Mouse (Mus musculus) testis, adult 2 months (tissue): ENCODE measurements at regions not wholly inside any gene's neighbourhood (a gene's known extent, or its start where the extent isn't known, plus 50 kb on each side); places are given as distances from the start of the nearest gene placed in this dataset.

Experiments used
- H3K27ac ChIP-seq: fragments of 200-500 bp; 2 replicates; pipeline ENCODE4 v1.5.1; 2012; ENCODE audit warnings: low read depth, low read length; ENCODE audit not compliant: control insufficient read depth, insufficient read depth
- H3K27me3 ChIP-seq: fragments of 200-500 bp; 2 replicates; pipeline ENCODE4 v1.6.1; 2012; ENCODE audit warnings: mild to moderate bottlenecking, low read length, moderate library complexity; ENCODE audit not compliant: control insufficient read depth, insufficient read depth
- H3K36me3 ChIP-seq: fragments of 200-500 bp; 2 replicates; pipeline ENCODE4 v1.6.1; 2012; ENCODE audit warnings: mild to moderate bottlenecking, low read length; ENCODE audit not compliant: control insufficient read depth, insufficient read depth
- H3K4me1 ChIP-seq: fragments of 200-500 bp; 2 replicates; pipeline ENCODE4 v1.6.1; 2012; ENCODE audit warnings: low read length; ENCODE audit not compliant: control insufficient read depth, insufficient read depth
- H3K4me3 ChIP-seq: fragments of 200-500 bp; 2 replicates; pipeline ENCODE4 v1.5.1; 2012; ENCODE audit warnings: low read depth, mild to moderate bottlenecking, low read length, moderate library complexity, mixed read lengths; ENCODE audit not compliant: control insufficient read depth
- CTCF ChIP-seq: fragments of 200-500 bp; IDR thresholded peaks from 2 replicates; pipeline ENCODE4 v1.5.1; 2012; ENCODE audit warnings: low read depth, mild to moderate bottlenecking, inconsistent platforms, low read length, moderate library complexity; ENCODE audit not compliant: control insufficient read depth, insufficient read depth, insufficient replicate concordance
- POLR2A ChIP-seq: fragments of 200-500 bp; IDR thresholded peaks from 2 replicates; pipeline ENCODE4 v1.6.1; 2012; ENCODE audit warnings: low read depth, mild to moderate bottlenecking, inconsistent platforms, low read length, moderate library complexity; ENCODE audit not compliant: control insufficient read depth

- H3K4me3 ChIP-seq = no peak overlapping the region
- no peaks in the 10 kb centered on the region for H3K27me3 ChIP-seq
- H3K27ac ChIP-seq = no peak overlapping the region
- no peaks in the 10 kb centered on the region for H3K4me1 ChIP-seq
- TF ChIP-seq POLR2A (no peak), CTCF (no peak)
- no peaks in the 10 kb centered on the region for H3K36me3 ChIP-seq
These were observed 390.3 kb upstream of the Gm11114 start for GRCm38 (mm10) chr9:84922306-84922705.

- Histone ChIP-seq H3K27me3 (no peaks in the 10 kb centered on the region), H3K4me1 (no peaks in the 10 kb centered on the region), H3K4me3 (no peak overlapping the region), H3K36me3 (no peaks in the 10 kb centered on the region), H3K27ac (no peak overlapping the region)
- TF ChIP-seq CTCF (no peak), POLR2A (no peak)
These were observed 388.6 kb upstream of the Gm11114 start for GRCm38 (mm10) chr9:84923966-84924365.

GRCm38 (mm10) chr9:84936291-84937055 is 376.1 kb upstream of the Gm11114 start:
- no peaks in the 10 kb centered on the region for H3K27me3 ChIP-seq
- H3K36me3 ChIP-seq = no peaks in the 10 kb centered on the region
- TF ChIP-seq POLR2A = no peak
- TF ChIP-seq CTCF = no peak
- no peak overlapping the region for H3K4me3 ChIP-seq
- no peaks in the 10 kb centered on the region for H3K4me1 ChIP-seq
- H3K27ac ChIP-seq = no peak overlapping the region

- Histone ChIP-seq H3K27me3 (no peaks in the 10 kb centered on the region), H3K4me3 (no peak overlapping the region), H3K27ac (no peak overlapping the region), H3K4me1 (no peaks in the 10 kb centered on the region), H3K36me3 (no peaks in the 10 kb centered on the region)
- TF ChIP-seq POLR2A (no peak), CTCF (no peak)
These were observed 345.9 kb upstream of the Gm11114 start for GRCm38 (mm10) chr9:84966558-84967154.

- TF ChIP-seq POLR2A = no peak
- TF ChIP-seq CTCF = no peak
These were observed 342.5 kb upstream of the Gm11114 start for GRCm38 (mm10) chr9:84969975-84970608.

DNA sequence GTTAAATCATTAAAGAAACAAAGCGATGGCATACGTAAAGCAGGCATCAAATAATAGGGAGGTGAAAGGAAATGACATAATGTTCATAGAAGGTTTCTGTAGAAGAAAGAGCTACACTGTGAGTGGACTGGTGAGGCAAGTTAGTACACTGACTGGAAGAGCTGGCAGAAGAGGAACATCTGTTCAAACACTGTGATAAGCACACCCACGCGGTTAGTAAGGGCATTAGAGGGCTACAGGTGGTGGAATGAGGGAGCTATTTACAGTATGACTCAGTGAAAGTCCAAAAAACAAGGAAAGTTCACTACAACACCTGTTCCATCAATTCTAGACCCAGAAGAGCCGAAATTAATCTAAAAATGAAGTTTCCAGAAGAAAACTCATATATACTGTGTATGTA is 335.1 kb upstream of the Gm11114 start:
- Histone ChIP-seq H3K4me3 (no peak overlapping the region), H3K36me3 (no peaks in the 10 kb centered on the region), H3K27ac (no peak overlapping the region), H3K27me3 (no peaks in the 10 kb centered on the region), H3K4me1 (no peaks in the 10 kb centered on the region)
- TF ChIP-seq POLR2A = no peak
- TF ChIP-seq CTCF = no peak

More at GRCm38 (mm10) chr9:84969975-84970608, 342.5 kb upstream of the Gm11114 start:
- Histone ChIP-seq H3K27ac (no peak overlapping the region), H3K36me3 (no peaks in the 10 kb centered on the region), H3K4me3 (no peak overlapping the region), H3K4me1 (no peaks in the 10 kb centered on the region), H3K27me3 (no peaks in the 10 kb centered on the region)

GRCm38 (mm10) chr9:85003414-85003813 is 309.2 kb upstream of the Gm11114 start:
- TF ChIP-seq CTCF (no peak), POLR2A (no peak)
- H3K36me3 ChIP-seq = no peaks in the 10 kb centered on the region
- H3K27ac ChIP-seq = no peak overlapping the region
- H3K4me1 ChIP-seq = no peaks in the 10 kb centered on the region
- H3K4me3 ChIP-seq = no peak overlapping the region
- H3K27me3 ChIP-seq = no peaks in the 10 kb centered on the region
